Mouse (Mus musculus) left cerebral cortex, adult 2 months (tissue): ENCODE measurements around the gene Klf16. TPM values are rescaled to one million over a fixed set of nuclear protein-coding genes. Genes with fewer than 3 reads are reported as not detected.

Source experiments
- DNase-seq, 2 experiments: peaks; one replicate each; pipeline ENCODE4 v3.0.0; 2021 to 2022; ENCODE audit warnings: low spot score in 2 of 2, mixed read lengths in 1 of 2; ENCODE audit errors: extremely low spot score in 1 of 2
- H3K27ac ChIP-seq: fragments of 200-600 bp; 2 replicates; pipeline ENCODE4 v1.8.1; 2022
- H3K4me3 ChIP-seq: fragments of 200-600 bp; 2 replicates; pipeline ENCODE4 v1.8.1; 2022
- CTCF ChIP-seq: fragments of 200-600 bp; IDR thresholded peaks from 2 replicates; pipeline ENCODE4 v1.8.1; 2022; ENCODE audit warnings: antibody characterized with exemption, mild to moderate bottlenecking, moderate library complexity
- intact Hi-C: fragments of 180-260 bp; cut with DNase I; formaldehyde crosslinking; loops from one replicate; pipeline ENCODE4 v1.15.1; 2025
- total RNA-seq, 2 experiments: library from RNA; stranded (reverse); gene quantifications; 2 replicates each; pipeline ENCODE4 v1.2.3; 2021

Klf16 gene
- total RNA-seq, 2 experiments from 2014 or later = 48.2 to 59.7 TPM

GRCm38 (mm10) chr10:80570871-80571836 is 6.0 kb downstream of the Klf16 start:
- no peak for DNase-seq
- Histone ChIP-seq H3K4me3 (peak overlapping the region; percentile 17; the same call in 1 of the 2 replicates), H3K27ac (peak overlapping the region; percentile 76)
- intact Hi-C loops = no loop called here
- TF ChIP-seq CTCF = no peak

GRCm38 (mm10) chr10:80570419-80570818 is 6.7 kb downstream of the Klf16 start:
- no peak for DNase-seq
- H3K4me3 ChIP-seq = no peak overlapping the region
- H3K27ac ChIP-seq = peak overlapping the region; percentile 76
- intact Hi-C loops = no loop called here
- no peak for TF ChIP-seq CTCF

- peak in 1 of 2 experiments; percentile 19 for DNase-seq
- no peak for TF ChIP-seq CTCF
- Histone ChIP-seq H3K4me3 (no peak overlapping the region), H3K27ac (peak overlapping the region; percentile 12; the same call in 1 of the 2 replicates)
- intact Hi-C loops = no loop called here
Measured at GRCm38 (mm10) chr10:80569664-80570066, 7.5 kb downstream of the Klf16 start.

GRCm38 (mm10) chr10:80568876-80569275 is 8.2 kb downstream of the Klf16 start:
- DNase-seq = no peak
- no peak for TF ChIP-seq CTCF
- no peak overlapping the region for H3K4me3 ChIP-seq
- intact Hi-C loops = no loop called here
- H3K27ac ChIP-seq = no peak overlapping the region

GRCm38 (mm10) chr10:80566375-80567092 is 10.6 kb downstream of the Klf16 start:
- Histone ChIP-seq H3K4me3 (peak overlapping the region; percentile 27), H3K27ac (peak overlapping the region; percentile 92)
- intact Hi-C loops = loop anchor here (1.0 kb wide), 1 partner anchor 11 kb away; the partner anchor contains the start of gene Klf16
- DNase-seq = peak; percentile 86 to 92
- TF ChIP-seq CTCF = peak; percentile 98

GRCm38 (mm10) chr10:80561116-80561944 is 15.8 kb downstream of the Klf16 start, which contains the start of gene Rexo1:
Rexo1 (minus strand) TSS chr10:80561560.
- intact Hi-C loops = no loop called here
- peak; percentile 90 to 93 for DNase-seq
- Histone ChIP-seq H3K4me3 (peak within 1 kb of the TSS; percentile 97), H3K27ac (peak within 1 kb of the TSS; percentile 100)
- peak; percentile 82 for TF ChIP-seq CTCF

GRCm38 (mm10) chr10:80560621-80561020 is 16.5 kb downstream of the Klf16 start:
- no peak for TF ChIP-seq CTCF
- Histone ChIP-seq H3K27ac (peak overlapping the region; percentile 100), H3K4me3 (peak overlapping the region; percentile 97)
- intact Hi-C loops = no loop called here
- DNase-seq = no peak

GRCm38 (mm10) chr10:80559431-80559830 is 17.7 kb downstream of the Klf16 start:
- Histone ChIP-seq H3K4me3 (no peak overlapping the region), H3K27ac (no peak overlapping the region)
- peak in 1 of 2 experiments; percentile 10 for DNase-seq
- intact Hi-C loops = no loop called here
- TF ChIP-seq CTCF = no peak

GRCm38 (mm10) chr10:80557346-80557965 is 19.7 kb downstream of the Klf16 start:
- TF ChIP-seq CTCF = peak; percentile 79
- intact Hi-C loops = no loop called here
- no peak overlapping the region for H3K4me3 ChIP-seq
- peak in 1 of 2 experiments; percentile 80 for DNase-seq
- no peak overlapping the region for H3K27ac ChIP-seq

- no peak overlapping the region for H3K27ac ChIP-seq
- no peak overlapping the region for H3K4me3 ChIP-seq
- intact Hi-C loops = no loop called here
- no peak for TF ChIP-seq CTCF
- no peak for DNase-seq
Measured at GRCm38 (mm10) chr10:80553997-80554396, 23.1 kb downstream of the Klf16 start.

- DNase-seq = no peak
- no peak overlapping the region for H3K4me3 ChIP-seq
- intact Hi-C loops = no loop called here
- TF ChIP-seq CTCF = no peak
- no peak overlapping the region for H3K27ac ChIP-seq
Measured at GRCm38 (mm10) chr10:80553575-80553974, 23.5 kb downstream of the Klf16 start.
